Mouse (Mus musculus) lung, postnatal 10 days (tissue): ENCODE data around the gene Atxn1l.
"Not testable (repeated sequence)": the region's sequence is repeated elsewhere in the genome, so short reads cannot be mapped to it uniquely, and the experiment has no call there.

Experiments
- DNase-seq: peaks from one replicate; pipeline ENCODE4 v3.0.0; 2021

Gene Atxn1l

GRCm38 (mm10) chr8:109737237-109738048 is at the start of gene Atxn1l:
Atxn1l (minus strand) TSS chr8:109737739.
- DNase-seq, result peak; percentile 92

DNA sequence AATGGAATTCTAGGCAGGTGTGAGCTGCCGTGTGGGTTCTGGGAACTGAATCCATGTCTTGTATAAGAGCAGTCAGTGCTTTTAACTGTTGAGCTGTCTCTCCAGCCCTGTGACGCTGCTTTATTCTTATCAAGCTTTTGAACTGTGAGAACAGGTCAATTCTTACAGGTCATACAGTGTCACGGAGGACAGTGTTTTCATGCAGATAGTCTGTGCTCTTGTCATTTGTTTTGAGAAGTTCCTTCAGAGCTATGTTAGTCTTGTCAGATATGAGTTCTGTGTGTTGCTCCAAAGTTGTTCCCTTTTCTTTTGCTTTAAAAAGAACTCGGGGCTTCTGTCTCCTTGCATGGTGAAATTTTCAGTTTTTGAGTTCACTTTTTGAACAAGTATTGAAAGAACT is 43.0 kb upstream of the Atxn1l start:
- no peak for DNase-seq

DNA sequence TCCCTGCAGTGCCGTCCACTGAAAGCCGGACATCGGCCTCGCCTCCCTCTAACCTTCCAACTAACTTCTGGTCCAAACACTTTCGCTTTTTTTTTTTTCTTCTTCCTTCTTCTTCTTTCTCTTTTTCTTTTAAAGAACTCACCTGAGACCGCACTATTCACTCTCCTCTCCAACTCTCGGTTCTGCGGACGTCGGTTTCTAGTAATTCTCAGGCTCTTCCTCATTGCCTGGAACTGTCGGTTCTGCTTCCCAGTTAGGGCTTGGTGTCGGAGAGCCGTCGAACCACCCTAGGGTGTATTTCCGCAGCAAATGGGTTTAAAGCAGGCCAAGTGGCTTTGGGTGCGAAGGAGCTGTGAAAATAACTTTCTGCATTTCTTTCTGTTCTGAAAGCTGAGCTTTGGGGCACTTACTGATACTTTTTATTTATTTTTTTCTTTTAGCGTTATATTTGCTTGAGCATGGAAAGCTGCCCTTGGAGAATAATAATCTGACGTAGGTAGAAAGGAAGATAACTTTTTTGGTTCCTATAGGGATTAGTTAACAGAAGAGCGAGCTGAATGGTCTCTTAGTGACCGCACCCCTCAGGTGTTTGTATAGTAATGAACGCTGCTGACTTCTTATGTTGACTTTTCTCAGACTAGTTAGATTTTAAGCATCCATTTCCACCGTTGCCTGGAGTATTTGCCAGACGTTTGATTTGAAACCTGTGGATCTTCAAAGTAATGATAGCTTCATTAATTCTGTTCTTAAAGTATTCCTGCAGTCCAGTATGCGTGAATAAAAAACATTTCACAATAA is 42.1 kb upstream of the Atxn1l start:
- DNase-seq, result peak; percentile 7

- no peak for DNase-seq
These were observed 41.5 kb upstream of the Atxn1l start for GRCm38 (mm10) chr8:109778993-109779421.

DNA sequence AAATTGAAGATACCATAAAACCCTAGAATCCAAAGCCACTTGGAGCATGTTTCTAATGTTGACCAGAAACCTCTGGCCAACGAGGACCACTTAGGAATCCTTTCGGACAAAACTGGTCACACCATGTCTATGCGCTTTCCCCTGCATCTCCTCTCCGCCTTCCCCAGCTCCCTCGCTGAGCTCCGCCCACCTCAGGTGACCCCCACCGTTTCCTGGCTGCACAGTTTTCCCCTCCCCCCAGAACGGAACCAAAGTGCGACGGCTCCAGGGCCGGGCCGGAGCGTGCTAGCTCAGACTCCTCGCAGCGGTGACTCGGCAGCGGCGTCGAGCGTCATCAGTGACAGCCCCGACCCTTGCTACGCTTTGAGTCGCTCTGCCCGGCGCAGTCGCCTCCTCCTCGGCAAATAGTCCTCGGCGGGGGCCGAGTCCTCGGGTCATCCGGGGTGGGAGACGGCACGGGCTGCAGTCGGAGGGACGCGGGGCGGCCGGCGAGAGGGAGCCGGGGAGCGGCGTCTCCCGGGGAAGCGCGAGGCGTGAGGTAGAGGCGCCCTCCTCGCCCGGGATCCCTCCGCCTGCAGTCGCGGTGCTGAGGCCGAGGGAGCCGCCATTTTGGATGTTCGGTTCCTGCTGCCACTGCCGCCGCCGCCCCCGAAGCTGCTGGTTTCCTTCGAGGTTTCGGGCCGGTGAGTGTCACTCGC is 40.9 kb upstream of the Atxn1l start, which contains the start of gene Ap1g1:
Gene Ap1g1, plus strand, starts transcription at position 275 of the 698 bp plus-strand sequence.
- peak; percentile 98 for DNase-seq

DNA sequence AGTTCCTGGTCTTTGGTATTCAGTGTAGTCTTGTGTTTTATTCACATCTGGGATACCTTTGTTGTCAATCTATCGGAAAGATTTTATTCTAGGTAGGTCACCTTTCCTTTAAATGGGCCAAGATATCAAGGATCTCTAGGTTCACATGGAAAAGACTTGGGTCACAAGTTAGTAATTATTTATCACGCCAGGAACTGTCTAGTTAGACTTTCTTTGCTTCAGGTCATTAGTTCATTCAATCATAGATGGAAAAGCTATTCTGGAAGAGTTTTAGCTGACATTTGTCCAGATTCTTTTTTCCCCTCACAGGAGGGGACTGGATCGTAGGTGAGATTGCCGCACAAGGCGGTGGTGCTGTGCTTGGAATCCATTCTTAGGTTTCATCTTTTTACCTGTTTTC is 40.3 kb upstream of the Atxn1l start:
- no peak for DNase-seq

DNA sequence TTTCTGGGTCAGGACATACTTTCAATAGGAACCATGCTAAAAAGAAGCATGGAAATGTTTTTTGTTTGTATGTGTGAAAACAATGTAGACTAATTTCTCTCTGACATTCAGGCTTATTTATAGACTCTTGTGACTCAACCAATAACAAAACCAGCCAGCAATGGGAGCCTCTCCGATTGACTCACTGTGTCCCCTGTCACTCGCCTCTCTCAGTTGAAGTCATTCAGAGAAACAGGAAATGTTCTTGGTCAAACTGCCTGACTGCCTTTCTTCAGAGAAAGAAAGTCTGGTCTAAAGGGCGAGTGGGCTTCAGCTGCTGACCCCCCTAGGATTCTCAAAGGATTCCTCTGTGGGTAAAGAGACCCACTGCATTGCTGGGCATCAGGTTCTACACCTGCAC is 35.6 kb upstream of the Atxn1l start:
- DNase-seq, result no peak

DNA sequence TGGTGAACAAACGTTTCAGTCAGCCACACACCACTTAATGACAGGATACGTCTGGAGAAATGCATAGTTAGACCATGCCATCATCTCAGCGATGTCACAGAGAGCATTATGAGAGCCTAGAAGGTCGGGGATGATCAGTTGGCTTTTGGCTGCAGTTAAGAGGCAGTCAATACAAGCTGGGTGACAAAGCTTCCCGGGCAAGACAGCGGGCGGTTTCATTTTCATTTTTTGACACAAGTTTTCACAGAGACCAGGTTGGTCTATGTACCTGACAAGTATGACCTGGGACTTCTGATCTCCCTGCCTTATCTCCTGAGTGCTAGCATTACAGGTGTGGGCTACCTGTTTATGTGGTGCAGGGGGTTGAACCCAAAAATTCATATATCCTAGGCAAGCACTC is 28.5 kb upstream of the Atxn1l start:
- DNase-seq, result no peak

- DNase-seq, result no peak
These were observed 26.5 kb upstream of the Atxn1l start for GRCm38 (mm10) chr8:109764031-109764430.

DNA sequence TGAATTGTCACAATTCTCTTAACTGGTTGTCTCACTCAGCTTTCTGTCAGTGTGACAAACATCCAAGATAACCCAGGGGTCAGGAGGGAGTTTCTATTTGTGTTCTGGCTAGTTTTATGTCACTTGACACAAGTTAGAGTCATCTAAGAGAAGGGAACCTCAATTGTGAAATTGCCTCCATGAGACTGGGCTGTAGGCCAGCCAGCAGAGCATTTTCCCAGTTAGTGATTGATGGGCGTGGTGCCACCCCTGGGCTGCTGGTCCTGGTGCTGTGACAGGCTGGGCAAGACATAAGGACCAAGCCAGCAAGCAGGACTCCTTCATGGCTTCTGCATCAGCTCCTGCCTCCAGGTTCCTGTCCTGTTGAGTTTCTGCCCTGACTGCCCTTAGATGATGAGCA is 22.7 kb upstream of the Atxn1l start:
- DNase-seq, result peak; percentile 19

- no peak for DNase-seq
These were observed 21.9 kb upstream of the Atxn1l start for GRCm38 (mm10) chr8:109759426-109759825.

- DNase-seq, result no peak
These were observed 19.3 kb upstream of the Atxn1l start for GRCm38 (mm10) chr8:109756849-109757248.

GRCm38 (mm10) chr8:109755554-109755953 is 18.0 kb upstream of the Atxn1l start:
- DNase-seq, result not testable (repeated sequence)

DNA sequence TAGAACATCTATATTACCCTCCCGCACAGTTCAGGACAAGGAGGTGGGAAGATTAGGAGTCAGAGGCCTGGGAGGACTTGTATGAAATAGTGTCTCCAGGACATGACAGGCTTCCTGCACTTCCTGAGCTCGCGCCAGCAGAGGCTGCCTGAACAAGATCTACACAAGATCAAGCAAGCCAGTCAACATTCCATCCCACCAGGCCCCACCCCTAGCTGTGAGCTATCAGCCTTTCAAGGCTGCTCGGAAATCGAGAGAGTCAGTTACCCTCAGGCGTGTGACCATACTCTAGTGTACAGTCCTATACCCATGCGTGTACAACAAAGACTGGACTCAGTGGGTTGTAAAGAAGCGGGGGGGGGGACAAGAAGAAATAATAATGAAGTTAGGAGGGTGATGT is 17.2 kb upstream of the Atxn1l start:
- DNase-seq, result no peak

GRCm38 (mm10) chr8:109751731-109752485 is 14.4 kb upstream of the Atxn1l start:
- no peak for DNase-seq

DNA sequence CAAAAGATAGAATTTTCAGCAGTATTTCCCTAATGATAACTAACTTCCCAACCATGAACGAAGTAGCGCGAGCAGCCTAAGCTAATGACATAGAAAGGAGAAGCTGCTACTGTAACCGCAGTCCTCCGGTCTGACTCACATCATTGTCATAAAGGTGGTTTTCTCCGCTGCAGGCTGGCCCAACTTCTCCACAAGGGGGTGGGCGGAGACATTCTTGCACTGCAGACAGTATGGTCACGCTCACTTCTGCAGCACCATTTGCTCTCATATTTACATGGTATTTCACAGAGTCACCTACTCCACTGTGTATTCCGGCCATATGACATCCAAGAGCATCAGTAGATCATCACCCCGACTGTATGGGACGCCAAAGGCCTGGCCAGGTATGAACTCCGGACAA is 13.2 kb upstream of the Atxn1l start:
- peak; percentile 55 for DNase-seq

GRCm38 (mm10) chr8:109750274-109750673 is 12.7 kb upstream of the Atxn1l start:
- DNase-seq, result no peak

GRCm38 (mm10) chr8:109747468-109748199 is 10.1 kb upstream of the Atxn1l start:
- no peak for DNase-seq

GRCm38 (mm10) chr8:109738049-109738380 is 476 bp upstream of the Atxn1l start:
- no peak for DNase-seq

- DNase-seq, result no peak
These were observed 720 bp downstream of the Atxn1l start for GRCm38 (mm10) chr8:109736819-109737218.

DNA sequence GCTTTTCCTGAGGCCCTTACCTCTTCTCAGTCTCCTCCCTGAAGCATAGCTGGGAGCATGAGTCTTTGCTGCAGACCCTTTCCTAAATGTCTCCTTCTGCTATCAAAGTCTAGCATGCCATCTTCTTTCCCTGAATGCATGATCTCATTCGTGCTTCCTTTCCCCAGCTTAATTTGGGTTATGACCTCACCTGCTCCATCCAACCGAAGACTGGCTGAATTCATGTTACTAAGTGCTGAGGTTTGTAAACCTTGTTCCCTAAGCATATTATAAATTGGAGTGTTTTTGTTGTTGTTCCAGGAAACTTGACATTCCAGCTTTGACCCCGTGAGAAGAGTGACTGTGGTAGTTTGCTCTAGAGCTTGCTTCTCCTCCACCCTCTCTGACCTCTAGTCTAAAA is 3.5 kb downstream of the Atxn1l start:
- DNase-seq, result no peak

- no peak for DNase-seq
These were observed 6.5 kb downstream of the Atxn1l start for GRCm38 (mm10) chr8:109731012-109731411.
